Mouse (Mus musculus) liver, embryonic 11.5 days (tissue): ENCODE data around the gene Lypla2. TPM values are rescaled to one million over a fixed set of nuclear protein-coding genes. Genes with fewer than 3 reads are reported as not detected.

Experiments used
- ATAC-seq: fragments of 200-750 bp; cut with Nextera tagmentation; replicated peaks from 2 replicates; pipeline ENCODE4 v1.8.0; 2017; ENCODE audit warnings: moderate number of reproducible peaks, mild to moderate bottlenecking, moderate TSS enrichment, moderate library complexity; ENCODE audit not compliant: low FRiP score
- DNase-seq: peaks from one replicate; pipeline ENCODE4 v3.0.0-alpha.2; 2017; ENCODE audit warnings: low spot score
- H3K27ac ChIP-seq: fragments of 300-500 bp; sonication (generic); 2 replicates; pipeline ENCODE4 v1.5.1; 2014; ENCODE audit warnings: mild to moderate bottlenecking, low read depth, low read length, control low read depth
- H3K27me3 ChIP-seq: fragments of 300-500 bp; sonication (generic); replicated peaks from 2 replicates; pipeline ENCODE4 v1.6.1; 2014; ENCODE audit warnings: low read length, mixed read lengths; ENCODE audit not compliant: control insufficient read depth, insufficient read depth
- H3K36me3 ChIP-seq: fragments of 300-500 bp; sonication (generic); 2 replicates; pipeline ENCODE4 v1.6.1; 2014; ENCODE audit warnings: mild to moderate bottlenecking, low read length, moderate library complexity, mixed read lengths; ENCODE audit not compliant: control insufficient read depth, insufficient read depth
- H3K4me1 ChIP-seq: fragments of 300-500 bp; sonication (generic); replicated peaks from 2 replicates; pipeline ENCODE4 v1.6.1; 2014; ENCODE audit warnings: low read length, mixed read lengths; ENCODE audit not compliant: control insufficient read depth, insufficient read depth
- H3K4me2 ChIP-seq: fragments of 300-500 bp; sonication (generic); 2 replicates; pipeline ENCODE4 v1.6.1; 2014; ENCODE audit warnings: mild to moderate bottlenecking, control low read depth, moderate library complexity
- H3K4me3 ChIP-seq: fragments of 300-500 bp; sonication (generic); 2 replicates; pipeline ENCODE4 v1.5.1; 2014; ENCODE audit warnings: low read depth, low read length, control low read depth
- H3K9ac ChIP-seq: fragments of 300-500 bp; sonication (generic); 2 replicates; pipeline ENCODE4 v1.6.1; 2014; ENCODE audit warnings: low read depth, low read length, control low read depth
- H3K9me3 ChIP-seq: fragments of 300-500 bp; sonication (generic); 2 replicates; pipeline ENCODE4 v1.6.1; 2016; ENCODE audit warnings: low read length, inconsistent platforms, mixed read lengths; ENCODE audit not compliant: control insufficient read depth
- WGBS: fragments of 180-500 bp; shearing (Covaris S2); extraction: QIAGEN DNeasy Blood & Tissue Kit; methylation state at CpG from one replicate; pipeline ENCODE4 v1.1.7; 2014; 5-methylcytosine and 5-hydroxymethylcytosine counted together
- polyA plus RNA-seq: library from polyadenylated mRNA; unstranded; fragments of >200 nt; fragmentation: Nextera tagmentation; extraction: Ambion mirVana; gene quantifications from 2 replicates; pipeline ENCODE4 v1.2.1, GENCODE M21; 2014

Gene Lypla2
- polyA plus RNA-seq, 1 experiment from 2014 or later = 106 TPM

GRCm38 (mm10) chr4:136004107-136004675 is 31.8 kb upstream of the Lypla2 start:
- no peak for DNase-seq
- no peak overlapping the region for H3K4me2 ChIP-seq
- 89% methylated on average over 5 of the region's 5 CpGs for WGBS
- no peak overlapping the region for H3K27ac ChIP-seq
- H3K9me3 ChIP-seq = no peaks in the 10 kb centered on the region
- no peak overlapping the region for H3K4me3 ChIP-seq
- H3K9ac ChIP-seq = no peak overlapping the region
- no peak for ATAC-seq
- H3K36me3 ChIP-seq = peaks cover 53% of the 10 kb centered on the region
- no peaks in the 10 kb centered on the region for H3K27me3 ChIP-seq
- no peaks in the 10 kb centered on the region for H3K4me1 ChIP-seq

GRCm38 (mm10) chr4:135995118-135995517 is 22.7 kb upstream of the Lypla2 start:
- WGBS = 79% methylated on average over 4 of the region's 4 CpGs
- Histone ChIP-seq H3K9me3 (no peaks in the 10 kb centered on the region; the same call in 1 of the 2 replicates), H3K27ac (no peak overlapping the region), H3K4me2 (no peak overlapping the region), H3K36me3 (no peaks in the 10 kb centered on the region), H3K4me1 (no peaks in the 10 kb centered on the region), H3K9ac (no peak overlapping the region), H3K27me3 (no peaks in the 10 kb centered on the region), H3K4me3 (no peak overlapping the region)
- ATAC-seq (no peak), DNase-seq (no peak)

- H3K27me3 ChIP-seq = no peaks in the 10 kb centered on the region
- no peaks in the 10 kb centered on the region for H3K4me1 ChIP-seq
- 94% methylated on average over 6 of the region's 6 CpGs for WGBS
- ATAC-seq (no peak), DNase-seq (no peak)
- no peaks in the 10 kb centered on the region for H3K36me3 ChIP-seq
- no peak overlapping the region for H3K4me2 ChIP-seq
- no peak overlapping the region for H3K27ac ChIP-seq
- H3K9ac ChIP-seq = no peak overlapping the region
- H3K9me3 ChIP-seq = no peaks in the 10 kb centered on the region; the same call in 1 of the 2 replicates
- no peak overlapping the region for H3K4me3 ChIP-seq
Observed at GRCm38 (mm10) chr4:135993941-135994340, 21.5 kb upstream of the Lypla2 start.

GRCm38 (mm10) chr4:135987714-135988113 is 15.3 kb upstream of the Lypla2 start:
- H3K9ac ChIP-seq = peak overlapping the region; percentile 99

GRCm38 (mm10) chr4:135986943-135987710 is 14.7 kb upstream of the Lypla2 start, which contains the start of gene Pithd1:
Gene Pithd1, minus strand, starts transcription at chr4:135987264.
- H3K4me2 ChIP-seq = peak within 1 kb of the TSS; percentile 87
- H3K4me3 ChIP-seq = peak within 1 kb of the TSS; percentile 77
- H3K27ac ChIP-seq = peak within 1 kb of the TSS; percentile 85
- no peaks in the 10 kb centered on the region for H3K27me3 ChIP-seq
- H3K36me3 ChIP-seq = peaks cover 15% of the 10 kb centered on the region
- peaks cover 21% of the 10 kb centered on the region for H3K4me1 ChIP-seq
- peak within 1 kb of the TSS; percentile 99 for H3K9ac ChIP-seq
- no peaks in the 10 kb centered on the region for H3K9me3 ChIP-seq
- under 1% methylated on average over 63 of the region's 81 CpGs for WGBS
- ATAC-seq = peak; percentile 87
- DNase-seq = peak; percentile 95

More at GRCm38 (mm10) chr4:135987714-135988113, 15.3 kb upstream of the Lypla2 start:
- DNase-seq (no peak), ATAC-seq (no peak)
- Histone ChIP-seq H3K9me3 (no peaks in the 10 kb centered on the region), H3K4me3 (peak overlapping the region; percentile 77), H3K36me3 (peaks cover 14% of the 10 kb centered on the region), H3K4me2 (peak overlapping the region; percentile 87), H3K4me1 (peaks cover 21% of the 10 kb centered on the region), H3K27me3 (no peaks in the 10 kb centered on the region), H3K27ac (peak overlapping the region; percentile 85)
- 68% methylated on average over 9 of the region's 9 CpGs for WGBS

GRCm38 (mm10) chr4:135986301-135986942 is 14.0 kb upstream of the Lypla2 start:
- 8% methylated on average over 23 of the region's 23 CpGs for WGBS
- Histone ChIP-seq H3K9me3 (no peaks in the 10 kb centered on the region), H3K27ac (peak overlapping the region; percentile 85), H3K9ac (peak overlapping the region; percentile 99), H3K4me2 (peak overlapping the region; percentile 87), H3K4me1 (peaks cover 21% of the 10 kb centered on the region), H3K36me3 (peaks cover 15% of the 10 kb centered on the region), H3K27me3 (no peaks in the 10 kb centered on the region), H3K4me3 (peak overlapping the region; percentile 77)
- DNase-seq = peak; percentile 64
- ATAC-seq = no peak

- peak overlapping the region; percentile 77 for H3K4me3 ChIP-seq
- no peaks in the 10 kb centered on the region for H3K9me3 ChIP-seq
- ATAC-seq (no peak), DNase-seq (no peak)
- H3K4me2 ChIP-seq = peak overlapping the region; percentile 87
- no peaks in the 10 kb centered on the region for H3K27me3 ChIP-seq
- peak overlapping the region; percentile 99 for H3K9ac ChIP-seq
- H3K27ac ChIP-seq = peak overlapping the region; percentile 85; the same call in 1 of the 2 replicates
- 81% methylated on average over 7 of the region's 7 CpGs for WGBS
- H3K4me1 ChIP-seq = peaks cover 21% of the 10 kb centered on the region
- peaks cover 17% of the 10 kb centered on the region for H3K36me3 ChIP-seq
Observed at GRCm38 (mm10) chr4:135985769-135986168, 13.3 kb upstream of the Lypla2 start.

GRCm38 (mm10) chr4:135985193-135985592 is 12.8 kb upstream of the Lypla2 start:
- peaks cover 20% of the 10 kb centered on the region for H3K36me3 ChIP-seq
- H3K27ac ChIP-seq = peak overlapping the region; percentile 68
- DNase-seq = no peak
- H3K27me3 ChIP-seq = no peaks in the 10 kb centered on the region
- no peaks in the 10 kb centered on the region for H3K9me3 ChIP-seq
- ATAC-seq = peak; percentile 84
- H3K9ac ChIP-seq = 0 out of 2 replicates have a peak overlapping the region, but pooled peaks have one; percentile 12
- H3K4me3 ChIP-seq = peak overlapping the region; percentile 77
- WGBS = 58% methylated on average over 5 of the region's 5 CpGs
- peak overlapping the region; percentile 87 for H3K4me2 ChIP-seq
- H3K4me1 ChIP-seq = peaks cover 21% of the 10 kb centered on the region
